Mouse (Mus musculus) spleen, postnatal 10 days (tissue): ENCODE measurements around the gene Camk1d.

Experiments used
- DNase-seq, 2 experiments: peaks; one replicate each; pipeline ENCODE4 v3.0.0; 2021 to 2022; ENCODE audit warnings: low spot score in 2 of 2

The Camk1d gene

DNA sequence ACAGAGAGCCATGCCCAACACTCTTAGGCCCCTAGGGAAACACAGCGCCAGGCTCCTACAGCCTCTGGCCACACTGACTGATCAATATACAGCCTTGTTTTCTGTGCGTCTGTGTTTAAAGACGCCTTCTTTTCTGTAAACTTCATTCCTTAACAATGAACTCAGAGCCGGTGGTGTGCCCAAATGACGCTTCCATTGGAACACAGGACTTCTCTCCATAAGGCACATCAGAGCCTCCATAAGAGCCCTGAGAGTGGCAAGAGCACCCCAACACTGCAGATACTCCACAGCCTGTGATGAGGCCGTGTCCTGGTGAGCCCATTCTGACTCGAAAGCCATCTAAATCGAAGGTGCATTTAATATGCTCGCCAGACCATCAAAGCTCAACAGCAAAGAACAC lies 50.8 kb downstream of the Camk1d start:
- DNase-seq = no peak

DNA sequence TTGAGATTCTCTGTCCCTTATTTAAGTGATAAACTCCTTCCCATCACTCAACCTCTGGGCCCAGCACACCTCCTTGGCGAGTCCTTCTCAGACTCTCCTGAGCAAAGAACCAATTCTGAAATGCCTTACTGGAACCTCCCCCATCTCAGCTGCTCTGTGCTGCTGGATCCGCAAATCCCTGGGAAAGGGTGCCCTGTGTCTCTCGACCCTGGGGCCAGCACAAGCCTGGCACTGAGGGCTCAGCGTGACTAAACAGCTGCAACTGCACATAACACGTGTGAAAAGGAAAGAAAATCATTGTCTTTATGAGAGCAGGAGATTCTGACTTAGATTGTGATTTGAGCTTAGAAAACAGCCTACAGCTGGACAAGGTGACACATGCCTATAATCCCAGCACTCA lies 52.4 kb downstream of the Camk1d start:
- DNase-seq = no peak

DNA sequence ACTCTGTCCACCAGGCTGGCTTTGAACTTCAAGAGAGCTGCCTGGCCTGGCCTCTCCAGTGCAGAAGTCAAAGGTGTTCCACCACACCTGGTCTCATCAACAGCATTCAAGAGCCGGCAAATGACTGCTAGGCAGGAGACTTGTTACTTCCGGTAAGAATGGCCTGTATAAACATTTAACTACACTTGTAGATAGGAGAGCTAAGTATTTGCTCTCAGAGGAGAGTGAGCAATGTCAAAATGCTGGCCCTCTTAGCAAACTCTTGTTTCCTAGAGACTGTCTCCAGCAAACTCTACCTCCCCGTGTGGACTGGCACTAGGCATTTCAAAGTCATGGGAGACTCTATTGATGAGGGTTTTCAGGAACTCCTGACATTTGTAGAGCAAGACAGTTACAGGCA lies 56.3 kb downstream of the Camk1d start:
- no peak for DNase-seq

DNA sequence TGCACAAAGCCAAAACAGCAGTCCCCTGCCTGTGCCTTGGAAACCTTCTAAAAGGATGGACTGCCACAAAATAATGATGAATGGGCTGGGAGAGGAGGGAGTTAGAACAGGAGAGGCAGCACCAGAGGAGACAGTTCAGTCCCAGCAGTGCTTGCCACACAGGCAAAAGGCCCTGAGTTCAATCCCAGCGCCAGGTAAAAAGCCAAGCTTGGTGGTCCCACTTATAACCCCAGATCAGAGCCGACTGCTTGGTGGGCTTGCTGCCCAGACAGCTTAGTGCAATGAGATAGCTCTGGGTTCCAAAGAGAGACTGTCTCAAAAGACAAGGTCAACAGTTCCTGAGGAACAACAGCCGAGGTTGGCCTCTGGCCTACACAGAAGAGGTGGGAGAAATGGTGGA lies 58.0 kb downstream of the Camk1d start:
- DNase-seq = no peak

DNA sequence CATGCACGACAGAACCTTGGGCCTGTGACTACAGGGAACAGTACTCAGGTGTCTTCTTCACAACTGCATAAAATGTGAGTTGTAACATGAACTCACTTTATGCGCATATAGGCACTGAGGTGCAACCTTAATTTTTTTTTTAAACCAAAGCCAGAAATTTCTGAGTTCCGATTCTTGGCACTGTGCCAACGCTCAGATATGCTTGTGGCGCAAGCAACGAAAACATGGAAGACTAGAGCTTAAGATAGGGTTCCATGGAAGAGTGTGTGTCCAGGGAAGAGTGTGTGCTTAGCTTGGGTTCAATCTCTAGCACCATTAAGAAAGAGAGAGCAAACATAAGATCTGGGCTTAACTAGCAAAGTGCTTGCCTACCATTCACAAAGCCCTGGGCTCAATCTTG lies 62.2 kb downstream of the Camk1d start:
- no peak for DNase-seq

DNA sequence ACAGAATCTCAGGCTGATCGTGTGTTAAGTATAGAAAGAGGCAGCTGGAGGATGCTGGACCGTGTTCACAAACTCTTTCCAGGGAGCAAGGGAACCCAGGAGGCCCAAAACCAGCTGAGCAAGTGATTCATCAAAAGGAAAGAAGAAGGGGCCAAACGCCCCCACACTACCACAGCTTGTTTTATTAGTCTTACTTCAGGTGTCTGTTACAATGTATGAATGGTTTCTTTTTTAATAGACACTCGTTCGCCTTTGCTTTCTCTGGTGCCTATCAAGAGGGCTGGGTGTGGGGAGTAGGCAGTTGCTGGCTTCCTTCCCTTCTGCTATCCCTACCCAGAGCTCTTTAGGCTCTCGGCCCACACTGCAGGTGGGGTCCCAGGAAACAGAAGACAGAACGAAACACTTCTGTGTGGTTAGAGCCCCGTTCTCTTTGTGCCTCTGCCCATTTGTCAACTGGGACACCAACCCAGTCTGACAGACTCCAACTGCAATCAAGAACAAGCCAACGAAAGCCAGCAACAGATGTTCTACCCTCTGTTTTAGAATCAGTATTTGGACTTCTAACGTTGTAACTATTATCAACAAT lies 62.9 kb downstream of the Camk1d start:
- DNase-seq = no peak

DNA sequence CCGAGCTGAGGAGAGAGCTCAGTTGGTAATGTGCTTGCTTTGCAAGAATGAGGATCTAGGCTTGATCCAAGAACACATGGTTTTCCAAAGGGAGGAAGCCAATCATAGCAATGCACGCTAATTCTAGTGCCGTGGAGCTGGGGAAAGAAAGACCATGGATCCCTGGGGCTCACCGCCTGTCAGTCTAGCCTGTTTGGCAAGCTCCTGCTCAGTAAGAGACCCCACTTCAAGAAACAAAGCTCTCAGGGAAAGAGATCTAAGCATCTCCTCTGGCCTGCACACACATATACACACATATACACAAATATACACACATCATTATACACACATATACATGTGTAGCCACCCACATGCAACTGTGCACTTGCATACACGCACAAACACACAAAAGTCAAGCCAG lies 65.1 kb downstream of the Camk1d start:
- no peak for DNase-seq

DNA sequence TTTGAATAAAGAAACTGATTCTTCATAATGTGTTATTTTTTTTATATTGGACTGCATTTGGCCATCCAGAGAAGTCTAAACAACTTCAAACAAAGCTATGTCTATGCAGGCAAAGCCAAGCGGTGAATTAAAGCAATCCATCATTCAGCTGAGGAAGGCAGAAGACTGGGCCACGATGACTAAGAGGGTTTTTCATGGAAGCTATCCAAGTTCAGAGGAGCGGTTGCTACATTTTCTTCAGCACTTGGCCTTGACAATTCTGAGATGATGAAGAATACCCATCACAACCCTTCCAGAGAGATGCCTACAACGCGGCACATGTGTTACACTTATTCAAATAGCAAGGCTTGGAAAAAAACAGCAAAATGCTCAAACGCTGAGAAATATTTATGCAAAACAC lies 65.6 kb downstream of the Camk1d start:
- DNase-seq = no peak

DNA sequence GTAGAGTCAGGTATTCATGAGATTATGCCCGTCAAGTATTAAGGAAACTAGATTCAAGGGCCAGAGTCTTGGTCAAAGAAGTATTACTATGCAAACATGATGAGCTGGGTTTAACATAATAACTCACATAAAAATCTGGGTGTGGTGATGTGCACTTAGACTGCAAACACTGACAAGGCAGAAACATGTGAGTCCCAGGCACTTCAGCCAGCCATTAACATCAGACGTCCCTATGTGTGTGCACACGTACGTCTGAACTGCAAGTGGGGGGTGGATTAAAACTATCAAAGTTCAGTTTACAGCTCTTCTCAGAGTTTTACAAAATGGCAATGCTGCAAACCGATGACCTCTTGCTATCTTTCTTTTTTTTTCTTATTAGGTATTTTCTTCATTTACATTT lies 68.0 kb downstream of the Camk1d start:
- no peak for DNase-seq

DNA sequence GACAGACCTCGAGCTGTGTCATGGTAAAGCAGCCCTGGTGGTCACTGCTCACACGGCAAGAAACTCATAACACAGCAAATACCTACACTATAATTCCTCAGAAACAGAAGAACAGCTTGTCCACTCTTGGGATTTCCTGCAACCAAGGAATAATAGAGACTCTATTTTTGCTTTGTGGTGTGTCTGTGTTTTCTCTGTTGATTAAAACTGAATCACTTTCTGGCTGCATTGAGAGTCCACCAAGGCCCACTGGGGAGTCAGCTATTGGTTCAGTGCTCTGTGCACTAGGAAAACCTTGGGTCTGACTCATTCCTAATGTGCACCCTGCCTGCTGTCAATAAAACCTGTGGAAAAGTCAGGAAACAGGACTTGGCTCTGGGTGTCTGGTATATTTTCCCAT lies 68.7 kb downstream of the Camk1d start:
- DNase-seq = no peak

DNA sequence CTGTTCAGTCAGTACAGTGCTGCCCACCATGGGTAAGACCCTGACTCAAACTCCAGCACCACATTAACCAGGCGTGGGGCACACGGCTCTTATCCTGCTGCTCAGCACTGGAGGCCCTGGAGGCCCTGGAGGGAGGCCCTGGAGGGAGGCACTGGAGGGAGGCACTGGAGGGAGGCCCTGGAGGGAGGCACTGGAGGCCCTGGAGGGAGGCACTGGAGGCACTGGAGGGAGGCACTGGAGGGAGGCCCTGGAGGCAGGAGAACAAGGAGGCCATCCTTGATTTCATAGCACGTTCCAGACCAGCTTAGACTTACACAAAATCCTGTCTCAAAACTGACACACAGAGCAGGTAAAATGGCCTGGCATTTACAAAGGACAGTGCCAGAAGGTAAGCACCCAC lies 70.4 kb downstream of the Camk1d start:
- DNase-seq = no peak

DNA sequence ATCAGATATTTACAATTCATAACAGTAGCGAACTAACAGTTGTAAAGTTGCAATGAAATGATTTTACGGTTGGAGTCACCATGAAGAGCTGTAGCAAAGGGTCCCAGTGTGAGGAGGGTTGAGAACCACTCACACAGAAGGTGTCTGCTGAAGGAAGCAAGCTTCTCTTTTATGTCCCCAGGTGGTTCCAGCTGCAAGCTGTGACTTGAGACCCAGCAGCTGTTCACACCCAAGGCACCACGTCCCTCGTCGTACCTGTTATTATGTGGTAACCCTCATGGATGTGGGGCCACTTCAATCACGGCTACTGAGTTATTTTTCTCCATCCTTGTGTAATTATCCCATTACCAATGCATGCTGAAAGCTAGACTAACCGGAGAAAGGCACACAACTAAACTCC lies 71.1 kb downstream of the Camk1d start:
- no peak for DNase-seq

DNA sequence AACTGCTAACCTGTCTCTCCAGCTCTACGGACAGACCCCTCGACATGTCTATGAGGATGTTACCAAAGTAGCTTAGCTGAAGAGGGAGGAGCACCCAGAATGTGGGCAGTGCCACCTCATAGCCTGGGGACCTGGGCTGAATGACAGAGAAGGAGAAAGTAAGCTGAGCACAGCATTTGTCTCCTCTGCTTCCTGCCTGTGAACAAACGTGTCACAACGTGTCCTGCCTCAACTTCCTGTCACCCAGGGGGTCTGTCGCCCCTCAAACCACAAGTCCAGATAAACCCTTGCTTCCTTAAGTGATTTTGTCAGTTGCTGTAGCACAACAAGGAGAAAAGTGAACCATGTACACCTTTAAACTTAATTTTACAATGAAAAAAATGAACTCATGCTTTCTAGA lies 71.7 kb downstream of the Camk1d start:
- DNase-seq = peak in 1 of 2 experiments; percentile 26

DNA sequence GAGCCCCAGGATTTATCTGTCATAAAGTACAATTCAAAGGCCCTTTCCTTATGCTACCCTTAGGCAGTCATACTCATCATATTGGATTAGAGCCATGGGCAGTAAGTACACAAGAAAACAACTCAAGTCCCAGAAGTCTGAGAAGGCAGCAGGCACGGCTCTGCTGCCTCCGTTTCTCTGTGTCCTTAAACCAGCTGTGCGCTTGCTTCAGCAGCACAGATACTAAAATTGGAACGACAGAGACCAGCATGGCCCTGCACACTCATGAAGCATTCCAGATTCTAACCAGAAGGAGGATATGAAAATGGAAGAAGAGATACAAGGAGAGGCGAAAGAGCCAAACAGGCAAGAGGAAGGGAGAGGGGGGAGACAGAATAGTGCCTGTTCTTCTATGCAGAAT lies 72.6 kb downstream of the Camk1d start:
- no peak for DNase-seq

DNA sequence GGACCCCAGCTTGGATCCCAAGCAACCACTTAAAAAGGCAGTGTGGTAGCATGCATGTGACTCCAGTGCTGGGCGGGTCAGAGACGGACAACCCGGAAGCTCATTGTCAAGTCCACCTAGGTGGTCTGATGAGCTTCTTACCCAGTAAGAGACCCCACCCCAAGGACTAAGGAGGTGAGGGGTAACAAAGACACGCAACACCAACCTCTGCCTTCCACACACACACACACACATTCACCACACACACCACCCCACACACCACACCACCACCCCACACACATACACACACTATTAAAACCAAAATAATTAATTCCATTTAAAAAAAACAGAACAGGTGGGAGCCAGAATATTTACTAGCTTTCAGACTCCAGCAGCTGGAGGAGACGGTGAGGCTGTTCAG lies 73.7 kb downstream of the Camk1d start:
- DNase-seq = no peak

DNA sequence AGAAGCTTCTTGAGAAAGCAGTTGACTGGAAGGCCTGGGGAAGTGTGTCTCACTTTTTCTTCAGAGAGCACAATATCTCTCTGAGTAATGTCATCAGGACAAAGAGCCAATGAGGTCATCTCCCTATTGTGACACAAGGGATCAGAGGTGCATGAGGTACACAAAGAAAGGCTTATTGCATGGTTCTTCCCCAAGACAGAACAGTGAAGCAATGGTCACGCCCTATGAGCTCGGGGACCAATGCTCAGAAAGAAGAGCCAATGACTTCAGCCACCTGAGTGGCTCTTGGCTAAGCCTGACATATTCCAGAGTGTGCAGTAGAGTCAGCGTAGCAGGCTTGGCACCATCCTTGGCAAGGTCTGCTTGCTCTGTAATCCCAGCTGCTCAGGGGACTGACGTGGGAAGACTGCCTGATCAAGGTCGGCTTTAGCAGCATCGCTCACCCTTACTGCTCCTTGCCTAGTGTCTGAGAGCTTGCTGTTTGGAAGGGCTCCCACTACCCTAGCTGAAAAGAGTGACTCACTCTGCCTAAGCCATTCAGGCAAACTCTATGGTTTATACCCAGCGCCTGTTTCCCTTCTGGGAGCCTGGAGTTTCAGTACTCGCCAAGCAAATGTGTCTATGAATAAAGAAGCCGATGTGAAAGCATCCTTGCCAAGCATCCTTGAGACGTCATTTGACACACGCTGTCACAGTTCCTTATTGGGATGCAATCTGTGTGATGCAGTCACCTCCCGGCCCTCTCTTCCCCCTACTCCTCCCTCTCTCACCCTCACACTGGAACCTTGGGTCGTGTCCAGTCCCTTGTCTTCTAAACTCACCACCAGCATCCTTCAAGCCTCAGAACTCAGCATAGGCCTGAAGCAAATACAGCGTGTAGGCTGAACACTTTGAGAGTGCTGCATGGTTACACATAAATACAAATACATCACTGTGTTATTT lies 77.2 kb downstream of the Camk1d start:
- no peak for DNase-seq

DNA sequence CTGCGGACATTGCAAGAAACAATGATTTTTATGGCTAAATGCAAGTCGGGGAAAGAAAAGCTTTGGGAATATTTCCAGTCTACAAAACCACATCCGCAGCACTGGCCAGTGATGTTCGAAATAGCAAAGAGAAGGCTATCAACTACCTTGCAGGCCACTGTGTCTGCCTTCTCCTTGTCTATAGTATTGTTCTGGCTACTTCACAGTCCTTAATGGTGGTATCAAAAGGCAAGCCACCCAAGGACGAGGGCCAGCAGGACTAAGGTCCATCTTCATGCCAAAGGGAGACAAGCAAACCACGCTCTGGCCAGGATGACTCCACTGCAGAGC lies 82.0 kb downstream of the Camk1d start:
- DNase-seq = no peak

DNA sequence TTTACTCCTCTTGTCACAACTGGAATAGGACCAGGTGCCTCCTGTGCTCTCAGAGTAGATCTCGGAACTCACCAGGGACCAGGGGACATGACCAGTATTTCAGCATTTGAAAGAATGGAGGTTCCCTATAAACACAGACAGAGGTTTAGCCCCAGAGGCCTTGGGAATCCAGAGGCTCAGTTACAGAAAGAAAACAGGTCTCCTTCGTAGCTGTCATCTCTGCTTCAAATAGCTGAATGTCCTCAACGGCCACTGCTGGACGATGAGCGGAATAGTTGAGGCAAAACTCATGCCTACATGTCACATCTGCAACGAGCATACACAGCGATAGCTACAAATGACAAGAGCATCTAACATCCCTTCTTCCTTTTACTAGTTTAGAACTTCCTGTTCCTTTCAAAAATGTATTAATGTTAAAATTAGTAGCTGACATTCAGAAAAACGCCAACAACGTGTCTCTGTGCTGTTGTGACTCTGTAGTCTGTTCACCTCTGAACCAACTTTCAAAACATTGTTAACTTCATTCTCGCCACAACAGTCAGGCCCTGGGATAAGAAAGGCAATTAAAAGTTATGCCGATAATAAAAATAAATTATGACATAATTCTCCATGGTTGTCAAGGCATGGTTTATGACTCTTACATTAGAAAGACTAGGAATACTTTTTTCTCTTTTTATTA lies 82.5 kb downstream of the Camk1d start:
- no peak for DNase-seq

DNA sequence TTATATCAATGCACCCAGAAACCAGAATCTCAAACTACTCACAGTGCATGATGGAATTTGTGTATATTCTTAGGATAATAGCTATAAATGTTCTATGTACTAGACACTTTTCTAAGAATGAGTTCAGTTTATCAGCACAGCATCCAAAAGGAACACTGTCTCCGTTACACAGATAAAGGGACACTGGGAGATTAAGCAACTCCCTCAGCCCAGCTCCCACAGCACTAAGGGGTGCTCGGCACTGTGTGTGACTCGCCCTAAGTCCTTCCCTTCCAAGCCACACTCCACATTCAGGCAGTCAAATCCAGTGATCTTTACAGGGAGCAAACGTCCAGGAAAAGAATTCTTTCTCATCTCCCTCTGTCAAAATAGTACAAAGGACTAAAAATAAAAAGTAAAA lies 83.6 kb downstream of the Camk1d start:
- DNase-seq = no peak

DNA sequence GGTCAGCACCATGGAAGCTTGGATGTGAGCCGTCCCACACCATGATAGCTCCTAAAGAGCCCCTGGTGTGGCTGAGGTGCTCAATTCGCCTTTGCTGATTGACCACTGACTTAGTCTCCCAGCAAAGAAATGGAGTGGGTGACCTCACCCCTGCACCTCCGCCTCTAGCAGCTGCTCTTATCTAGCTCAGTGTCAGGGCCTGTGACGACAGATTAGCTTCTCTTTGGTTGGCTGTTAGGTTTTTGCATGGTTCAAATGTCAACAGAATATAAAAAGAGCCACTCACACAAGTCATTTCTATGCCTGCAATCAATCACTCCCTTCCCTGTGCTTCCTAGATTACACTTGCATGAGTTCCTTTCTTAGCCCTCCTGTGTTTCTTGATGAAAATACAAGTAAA lies 89.9 kb downstream of the Camk1d start:
- peak in 1 of 2 experiments; percentile 17 for DNase-seq

DNA sequence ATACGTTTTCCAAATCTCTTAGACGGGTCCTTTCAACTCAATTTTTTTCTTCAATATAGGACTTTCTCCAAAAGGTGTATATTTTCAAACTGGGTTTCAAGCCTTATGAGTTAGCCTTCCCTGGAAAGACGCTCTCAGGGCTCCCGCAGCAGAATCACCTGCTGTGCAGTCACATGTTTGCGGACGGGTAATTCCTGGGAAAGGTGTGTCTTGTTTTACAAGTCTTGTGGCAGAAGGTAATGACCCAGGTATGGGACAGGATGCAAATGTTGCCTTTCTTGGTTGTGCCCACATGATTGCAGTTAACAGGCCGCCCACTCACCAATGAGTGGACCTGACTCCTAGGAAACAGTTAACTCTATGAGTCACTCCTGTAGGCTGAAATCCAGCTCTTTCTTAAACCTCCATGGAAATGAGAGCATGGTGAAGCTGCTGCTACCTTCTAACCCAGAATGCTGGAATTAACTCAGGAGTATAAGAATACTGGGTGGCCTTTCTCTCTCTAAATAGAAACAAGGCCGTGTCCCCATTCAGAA lies 95.9 kb downstream of the Camk1d start:
- no peak for DNase-seq

DNA sequence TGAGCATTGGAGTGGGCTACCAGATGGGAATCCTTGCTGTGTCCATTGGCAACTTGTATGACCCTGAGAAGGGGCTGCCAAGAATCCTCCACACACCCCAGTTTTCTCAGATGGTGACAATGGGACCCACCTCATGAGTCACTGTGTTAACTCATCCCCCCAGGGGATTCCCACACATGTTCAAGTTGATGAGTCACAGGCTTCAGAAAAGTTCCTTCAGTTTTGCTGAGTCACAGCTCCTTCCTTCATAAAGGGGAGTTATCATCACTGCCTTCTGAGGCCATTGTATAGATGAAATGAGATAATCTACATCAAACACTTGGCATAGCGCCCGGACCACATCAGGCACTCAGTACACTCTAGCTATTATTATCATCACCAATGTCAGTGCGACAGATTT lies 99.4 kb downstream of the Camk1d start:
- DNase-seq = no peak

DNA sequence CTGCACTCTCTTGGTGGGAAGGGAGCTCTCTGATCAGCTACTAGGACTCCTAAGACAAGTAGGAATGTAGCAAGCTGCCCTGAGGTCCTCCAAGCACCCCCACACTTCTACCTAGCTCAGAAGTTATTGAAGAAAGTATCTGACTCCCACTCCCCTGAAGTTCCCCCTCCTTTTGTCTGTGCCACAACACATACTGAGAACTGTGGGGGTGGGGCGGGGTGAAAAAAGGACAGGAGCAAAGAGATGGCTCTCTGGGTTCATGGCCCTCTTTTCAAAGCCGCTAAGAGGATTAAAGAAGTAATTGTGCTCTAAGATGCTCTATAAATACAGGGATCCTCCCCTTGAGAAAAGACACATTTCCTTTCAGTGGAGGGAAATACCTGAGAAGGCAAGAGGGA lies 100.0 kb downstream of the Camk1d start:
- no peak for DNase-seq
